Mouse (Mus musculus): ENCODE results near the gene Ank2. TPM values are rescaled to one million over a fixed set of nuclear protein-coding genes. Genes with fewer than 3 reads are reported as not detected.
A peak's percentile ranks its signal among the peaks of the same experiment; 100 is the strongest.

Gene Ank2
- polyA plus RNA-seq, 1 experiment from 2014 or later = 169 TPM

DNA sequence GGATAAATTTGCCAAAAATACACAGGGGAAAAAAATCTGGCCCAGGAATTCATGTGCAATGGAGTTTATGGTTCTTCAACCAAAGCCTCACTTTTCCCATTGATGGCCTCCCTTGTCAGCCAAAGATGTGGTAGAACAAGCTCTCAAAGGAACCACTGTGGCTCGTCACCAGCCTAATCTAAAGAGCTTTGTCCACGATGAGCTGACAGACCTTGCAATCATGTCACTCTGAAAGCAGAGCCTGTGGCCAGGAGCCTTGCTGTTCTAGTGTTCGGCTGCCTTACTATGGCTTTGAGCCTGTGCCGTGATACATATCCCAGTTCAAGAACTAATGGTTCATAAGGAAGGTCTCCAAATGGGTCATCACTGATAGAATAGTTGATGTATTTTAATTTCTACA, 196.1 kb downstream of the Ank2 start:
- Histone ChIP-seq H3K4me2 (ENCODE audit: low read length) (no peak overlapping the region), H3K9ac (ENCODE audit: low read depth, low read length) (no peak overlapping the region), H3K27me3 (replicated peaks; ENCODE audit: control insufficient read depth, insufficient read depth, low read length) (no peaks in the 10 kb centered on the region), H3K36me3 (ENCODE audit: control insufficient read depth, insufficient read depth, low read length) (no peaks in the 10 kb centered on the region), H3K9me3 (ENCODE audit: control insufficient read depth, low read length) (no peaks in the 10 kb centered on the region), H3K4me1 (ENCODE audit: control insufficient read depth, insufficient read depth, low read depth, low read length) (no peaks in the 10 kb centered on the region), H3K27ac (ENCODE audit: low read depth, low read length) (no peak overlapping the region), H3K4me3 (ENCODE audit: low read length) (no peak overlapping the region)
- 58% methylated on average over 4 of the region's 4 CpGs for WGBS
- no peak for ATAC-seq

DNA sequence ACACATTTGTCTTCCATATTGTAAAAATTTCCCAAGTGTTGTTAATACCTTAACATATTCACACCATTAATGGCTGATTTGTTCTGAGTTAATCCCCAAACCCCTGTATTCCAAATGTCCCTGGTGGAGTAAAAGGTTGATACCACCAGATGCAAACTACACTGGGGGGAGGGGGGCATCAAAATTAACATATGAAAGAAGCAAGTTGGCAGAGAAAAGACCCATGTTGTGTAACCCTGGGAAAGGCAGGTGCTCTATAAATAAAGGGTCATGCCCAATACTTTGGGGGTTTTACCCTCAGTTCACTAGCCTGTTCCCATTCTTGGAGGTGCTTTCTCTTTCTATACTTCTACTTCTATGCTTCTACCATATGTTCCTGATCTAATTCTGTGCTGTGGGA, 198.4 kb downstream of the Ank2 start:
- Histone ChIP-seq H3K27me3 (replicated peaks; ENCODE audit: control insufficient read depth, insufficient read depth, low read length) (no peaks in the 10 kb centered on the region), H3K4me1 (ENCODE audit: control insufficient read depth, insufficient read depth, low read depth, low read length) (no peaks in the 10 kb centered on the region), H3K4me2 (ENCODE audit: low read length) (no peak overlapping the region), H3K36me3 (ENCODE audit: control insufficient read depth, insufficient read depth, low read length) (no peaks in the 10 kb centered on the region), H3K9me3 (ENCODE audit: control insufficient read depth, low read length) (no peaks in the 10 kb centered on the region), H3K27ac (ENCODE audit: low read depth, low read length) (no peak overlapping the region), H3K4me3 (ENCODE audit: low read length) (no peak overlapping the region), H3K9ac (ENCODE audit: low read depth, low read length) (no peak overlapping the region)
- ATAC-seq = no peak

DNA sequence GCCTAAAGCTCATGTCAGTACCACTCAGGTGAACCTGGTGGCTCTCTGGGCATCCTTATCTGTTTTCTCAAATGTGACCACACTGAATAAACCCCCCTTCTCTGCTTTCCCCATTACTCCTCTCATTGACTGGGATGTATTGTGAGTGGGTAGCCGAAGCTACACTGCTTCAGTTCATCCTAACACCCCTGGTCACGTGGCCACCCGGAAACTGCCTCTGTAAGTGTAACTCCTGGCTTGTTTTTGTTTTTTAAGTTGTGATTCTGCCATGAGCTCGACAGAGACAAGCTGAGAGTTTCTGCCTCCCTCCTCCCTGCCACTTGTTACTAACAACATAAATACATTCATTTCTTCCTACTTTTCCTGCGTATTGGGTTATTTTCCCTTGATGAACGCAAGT, 203.2 kb downstream of the Ank2 start:
- 82% methylated on average over 6 of the region's 6 CpGs for WGBS
- Histone ChIP-seq H3K4me3 (ENCODE audit: low read length) (no peak overlapping the region), H3K36me3 (ENCODE audit: control insufficient read depth, insufficient read depth, low read length) (no peaks in the 10 kb centered on the region), H3K9me3 (ENCODE audit: control insufficient read depth, low read length) (no peaks in the 10 kb centered on the region), H3K4me1 (ENCODE audit: control insufficient read depth, insufficient read depth, low read depth, low read length) (peaks cover 11% of the 10 kb centered on the region), H3K4me2 (ENCODE audit: low read length) (no peak overlapping the region), H3K27ac (ENCODE audit: low read depth, low read length) (no peak overlapping the region), H3K9ac (ENCODE audit: low read depth, low read length) (no peak overlapping the region), H3K27me3 (replicated peaks; ENCODE audit: control insufficient read depth, insufficient read depth, low read length) (no peaks in the 10 kb centered on the region)
- ATAC-seq = no peak

GRCm38 (mm10) chr3:127294610-127295349, 204.4 kb downstream of the Ank2 start:
- no peak for ATAC-seq
- H3K27ac ChIP-seq (ENCODE audit: low read depth, low read length) = peak overlapping the region; percentile 40; the same call in 1 of the 2 replicates
- no peak overlapping the region for H3K4me3 ChIP-seq (ENCODE audit: low read length)
- no peak overlapping the region for H3K4me2 ChIP-seq (ENCODE audit: low read length)
- WGBS = 67% methylated on average over 9 of the region's 9 CpGs
- H3K4me1 ChIP-seq (ENCODE audit: control insufficient read depth, insufficient read depth, low read depth, low read length) = peaks cover 11% of the 10 kb centered on the region
- H3K36me3 ChIP-seq (ENCODE audit: control insufficient read depth, insufficient read depth, low read length) = no peaks in the 10 kb centered on the region
- no peaks in the 10 kb centered on the region for H3K27me3 ChIP-seq (replicated peaks; ENCODE audit: control insufficient read depth, insufficient read depth, low read length)
- H3K9me3 ChIP-seq (ENCODE audit: control insufficient read depth, low read length) = no peaks in the 10 kb centered on the region
- no peak overlapping the region for H3K9ac ChIP-seq (ENCODE audit: low read depth, low read length)

DNA sequence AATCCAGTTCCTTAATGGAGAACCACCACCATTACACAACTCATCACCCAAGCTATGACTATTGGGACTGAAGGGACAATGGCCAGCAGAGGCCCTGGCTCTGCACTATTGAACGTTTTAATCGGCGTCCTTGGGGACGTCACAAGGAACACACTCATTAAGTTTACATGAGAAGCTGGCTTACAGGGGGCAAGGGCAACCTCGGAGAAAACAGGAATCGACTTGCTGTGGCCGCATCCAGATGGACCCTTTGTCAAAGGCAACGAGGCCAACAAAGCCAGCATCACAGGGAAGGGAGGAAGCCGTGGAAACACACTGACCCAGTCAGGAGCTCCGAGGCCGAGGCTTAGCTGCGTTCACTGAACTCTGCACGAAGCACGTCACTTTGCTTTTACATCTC, 205.1 kb downstream of the Ank2 start:
- H3K4me2 ChIP-seq (ENCODE audit: low read length) = peak overlapping the region; percentile 22; the same call in 1 of the 2 replicates
- H3K4me3 ChIP-seq (ENCODE audit: low read length) = no peak overlapping the region
- no peaks in the 10 kb centered on the region for H3K36me3 ChIP-seq (ENCODE audit: control insufficient read depth, insufficient read depth, low read length)
- no peaks in the 10 kb centered on the region for H3K9me3 ChIP-seq (ENCODE audit: control insufficient read depth, low read length)
- 18% methylated on average over 14 of the region's 14 CpGs for WGBS
- H3K9ac ChIP-seq (ENCODE audit: low read depth, low read length) = peak overlapping the region; percentile 8; the same call in 1 of the 2 replicates
- peak; percentile 53 for ATAC-seq
- H3K27me3 ChIP-seq (replicated peaks; ENCODE audit: control insufficient read depth, insufficient read depth, low read length) = no peaks in the 10 kb centered on the region
- H3K27ac ChIP-seq (ENCODE audit: low read depth, low read length) = peak overlapping the region; percentile 40; the same call in 1 of the 2 replicates
- peaks cover 11% of the 10 kb centered on the region for H3K4me1 ChIP-seq (ENCODE audit: control insufficient read depth, insufficient read depth, low read depth, low read length)

GRCm38 (mm10) chr3:127293479-127293874, 205.7 kb downstream of the Ank2 start:
- Histone ChIP-seq H3K27me3 (replicated peaks; ENCODE audit: control insufficient read depth, insufficient read depth, low read length) (no peaks in the 10 kb centered on the region), H3K4me2 (ENCODE audit: low read length) (no peak overlapping the region), H3K4me3 (ENCODE audit: low read length) (no peak overlapping the region), H3K9me3 (ENCODE audit: control insufficient read depth, low read length) (no peaks in the 10 kb centered on the region), H3K4me1 (ENCODE audit: control insufficient read depth, insufficient read depth, low read depth, low read length) (peaks cover 11% of the 10 kb centered on the region), H3K27ac (ENCODE audit: low read depth, low read length) (0 out of 2 replicates have a peak overlapping the region, but pooled peaks have one; percentile 40), H3K9ac (ENCODE audit: low read depth, low read length) (no peak overlapping the region), H3K36me3 (ENCODE audit: control insufficient read depth, insufficient read depth, low read length) (no peaks in the 10 kb centered on the region)
- peak; percentile 29; the same call in 1 of the 2 replicates for ATAC-seq
- 27% methylated on average over 9 of the region's 9 CpGs for WGBS

DNA sequence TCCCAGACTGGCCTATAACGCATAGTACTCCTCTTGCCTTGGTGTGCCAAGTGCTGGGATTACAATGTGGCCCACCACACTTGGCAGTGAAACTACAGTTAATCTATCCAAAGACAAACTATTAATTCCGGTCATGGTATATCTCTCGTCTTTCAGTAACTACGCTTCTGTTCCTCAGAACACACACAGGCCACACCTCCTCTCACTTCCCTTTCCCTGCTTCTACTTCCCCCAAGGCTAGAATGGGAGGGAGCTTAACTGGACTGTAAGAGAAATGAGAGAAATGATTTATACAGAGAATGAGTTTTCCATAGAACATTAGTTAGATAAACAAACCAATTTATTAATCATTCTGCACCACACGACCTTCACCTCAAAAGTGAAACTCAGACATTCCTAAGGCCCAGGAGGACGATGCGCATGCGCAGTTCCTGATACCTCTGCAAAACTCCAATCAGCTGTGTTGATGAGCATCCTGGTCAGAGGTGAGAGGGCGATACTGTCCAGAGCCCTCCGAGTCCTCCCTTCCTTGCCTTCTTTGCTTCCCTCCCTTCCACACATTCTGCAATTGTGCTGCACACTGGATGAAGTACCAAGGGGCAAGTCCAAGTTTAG, 206.2 kb downstream of the Ank2 start:
- H3K36me3 ChIP-seq (ENCODE audit: control insufficient read depth, insufficient read depth, low read length) = no peaks in the 10 kb centered on the region
- H3K4me2 ChIP-seq (ENCODE audit: low read length) = no peak overlapping the region
- no peaks in the 10 kb centered on the region for H3K9me3 ChIP-seq (ENCODE audit: control insufficient read depth, low read length)
- no peak overlapping the region for H3K27ac ChIP-seq (ENCODE audit: low read depth, low read length)
- WGBS = 74% methylated on average over 10 of the region's 10 CpGs
- peaks cover 11% of the 10 kb centered on the region for H3K4me1 ChIP-seq (ENCODE audit: control insufficient read depth, insufficient read depth, low read depth, low read length)
- no peaks in the 10 kb centered on the region for H3K27me3 ChIP-seq (replicated peaks; ENCODE audit: control insufficient read depth, insufficient read depth, low read length)
- H3K9ac ChIP-seq (ENCODE audit: low read depth, low read length) = no peak overlapping the region
- H3K4me3 ChIP-seq (ENCODE audit: low read length) = no peak overlapping the region
- peak; percentile 38 for ATAC-seq

- no peaks in the 10 kb centered on the region for H3K27me3 ChIP-seq (replicated peaks; ENCODE audit: control insufficient read depth, insufficient read depth, low read length)
- no peaks in the 10 kb centered on the region for H3K9me3 ChIP-seq (ENCODE audit: control insufficient read depth, low read length)
- H3K4me2 ChIP-seq (ENCODE audit: low read length) = no peak overlapping the region
- no peak overlapping the region for H3K9ac ChIP-seq (ENCODE audit: low read depth, low read length)
- ATAC-seq = no peak
- no peaks in the 10 kb centered on the region for H3K36me3 ChIP-seq (ENCODE audit: control insufficient read depth, insufficient read depth, low read length)
- H3K4me1 ChIP-seq (ENCODE audit: control insufficient read depth, insufficient read depth, low read depth, low read length) = no peaks in the 10 kb centered on the region
- no peak overlapping the region for H3K27ac ChIP-seq (ENCODE audit: low read depth, low read length)
- H3K4me3 ChIP-seq (ENCODE audit: low read length) = no peak overlapping the region
- 91% methylated on average over 5 of the region's 5 CpGs for WGBS
These were observed 216.9 kb downstream of the Ank2 start for GRCm38 (mm10) chr3:127282277-127282676.

DNA sequence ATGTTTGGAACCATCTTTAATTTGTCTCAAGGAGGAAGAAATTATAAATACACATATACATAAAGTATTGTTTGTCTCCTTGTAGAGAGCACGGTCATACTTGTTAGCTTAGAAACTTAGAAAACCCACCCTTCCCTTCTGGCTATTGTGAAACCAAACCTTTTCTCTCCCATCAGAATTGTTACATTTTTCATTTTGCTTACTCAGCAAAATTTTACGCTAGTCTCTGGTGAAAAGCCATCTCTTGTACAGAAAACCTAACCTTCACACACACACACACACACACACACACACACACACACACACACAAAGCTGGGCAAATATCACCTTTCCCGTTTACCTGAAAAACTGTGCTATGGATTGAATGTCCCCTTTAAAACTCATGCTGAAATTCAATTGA, 217.8 kb downstream of the Ank2 start:
- Histone ChIP-seq H3K4me1 (ENCODE audit: control insufficient read depth, insufficient read depth, low read depth, low read length) (no peaks in the 10 kb centered on the region), H3K4me3 (ENCODE audit: low read length) (no peak overlapping the region), H3K9ac (ENCODE audit: low read depth, low read length) (no peak overlapping the region), H3K27ac (ENCODE audit: low read depth, low read length) (no peak overlapping the region), H3K27me3 (replicated peaks; ENCODE audit: control insufficient read depth, insufficient read depth, low read length) (no peaks in the 10 kb centered on the region), H3K4me2 (ENCODE audit: low read length) (no peak overlapping the region), H3K36me3 (ENCODE audit: control insufficient read depth, insufficient read depth, low read length) (no peaks in the 10 kb centered on the region), H3K9me3 (ENCODE audit: control insufficient read depth, low read length) (no peaks in the 10 kb centered on the region)
- ATAC-seq = no peak
- 83% methylated on average over 3 of the region's 3 CpGs for WGBS

Data from hindbrain, embryonic 16.5 days (tissue).